In genomic region chr11:23855182-23855802, GRCm38 (mm10) we compare ENCODE assay signal across 8 mouse cellular contexts. TPM values are rescaled to one million over a fixed set of nuclear protein-coding genes. Genes with fewer than 3 reads are reported as not detected.
DNase-seq lines count a peak whose midpoint lies in the region; ATAC-seq and TF ChIP-seq lines count a peak whose summit lies in the region.

No protein-coding gene starts in this region.

- peak; percentile 73 for ATAC-seq in limb, embryonic 13.5 days (ENCODE audit: low FRiP score, low read depth)
- ATAC-seq in monocyte, adult 5-6 weeks (replicated peaks; ENCODE audit: insufficient number of reproducible peaks, low FRiP score, low TSS enrichment, poor library complexity, severe bottlenecking): peak; percentile 84

- H3K4me3 ChIP-seq in cortical plate, adult 2 months (ENCODE audit: insufficient read depth, low read length): no peak overlapping the region
- H3K4me3 ChIP-seq in limb, embryonic 13.5 days: no peak overlapping the region

- H3K27ac ChIP-seq in cortical plate, adult 2 months (ENCODE audit: insufficient read depth, low read length): no peak overlapping the region
- H3K27ac ChIP-seq in limb, embryonic 13.5 days: no peak overlapping the region

- H3K27me3 ChIP-seq in limb, embryonic 13.5 days: no peaks in the 10 kb centered on the region

- H3K36me3 ChIP-seq in limb, embryonic 13.5 days: peaks cover 40% of the 10 kb centered on the region

- H3K9me3 ChIP-seq in limb, embryonic 13.5 days: no peaks in the 10 kb centered on the region

- DNase-seq in layer of hippocampus, adult 11-12 months (ENCODE audit: low spot score): peak; percentile 70
- DNase-seq in layer of hippocampus, adult 9-10 months (ENCODE audit: low spot score): no peak
- DNase-seq in gastrocnemius, postnatal 25 days: peak; percentile 23
- DNase-seq in kidney, adult 18-20 months: peak; percentile 69
- DNase-seq in spleen, postnatal 4 days (ENCODE audit: low spot score in 2 of 2): peak; percentile 61 to 81

- no peak overlapping the region for H3K9ac ChIP-seq in limb, embryonic 13.5 days

- peak; percentile 58 for TF ChIP-seq CTCF in cortical plate, adult 2 months (IDR thresholded peaks at IDR 0.05; ENCODE audit: extremely low read depth, insufficient read depth, low read length)

- WGBS in limb, embryonic 13.5 days: 12% methylated on average over 3 of the region's 3 CpGs

- no peak overlapping the region for H3K4me2 ChIP-seq in limb, embryonic 13.5 days (replicated peaks)

- H3K4me1 ChIP-seq in cortical plate, adult 2 months (ENCODE audit: control insufficient read depth, insufficient read depth, low read length): no peaks in the 10 kb centered on the region
- no peaks in the 10 kb centered on the region for H3K4me1 ChIP-seq in limb, embryonic 13.5 days

- TF ChIP-seq POLR2A in cortical plate, adult 2 months (IDR thresholded peaks at IDR 0.05; ENCODE audit: extremely low read depth, insufficient read depth, low read length): no peak

RNA-seq across cellular contexts. Expression of gene Papolg, which starts 39.8 kb away (rescaled TPM):
- 11.6 and 11.9 TPM in 2 replicates for polyA plus RNA-seq in cortical plate, adult 2 months (2012; rRNA removed)
- 1 to 10 TPM; 3.5 to 4.6 TPM for total RNA-seq in gastrocnemius, postnatal 25 days (2021)
- 17.9 and 20.3 TPM in 2 replicates for polyA plus RNA-seq in limb, embryonic 13.5 days (2015; fragmentation: Nextera tagmentation; extraction: Ambion mirVana)
- 37.7 to 56.4 TPM (median 38.9 TPM) in 3 replicates for total RNA-seq in monocyte, adult 5-6 weeks (2017)
